Mouse (Mus musculus) spleen, postnatal 4 days (tissue): ENCODE results near the gene Fam117a.
"Not testable (repeated sequence)": the region's sequence is repeated elsewhere in the genome, so short reads cannot be mapped to it uniquely, and the experiment has no call there.

ENCODE experiments used
- DNase-seq, 2 experiments: peaks; one replicate each; pipeline ENCODE4 v3.0.0; 2022; ENCODE audit warnings: low spot score in 2 of 2

Fam117a gene

GRCm38 (mm10) chr11:95392708-95393499 lies 56.1 kb downstream of the Fam117a start:
- no peak for DNase-seq

GRCm38 (mm10) chr11:95393500-95393816 lies 56.6 kb downstream of the Fam117a start:
- no peak for DNase-seq

- DNase-seq = no peak
These were observed 57.3 kb downstream of the Fam117a start for GRCm38 (mm10) chr11:95394112-95394511.

DNA sequence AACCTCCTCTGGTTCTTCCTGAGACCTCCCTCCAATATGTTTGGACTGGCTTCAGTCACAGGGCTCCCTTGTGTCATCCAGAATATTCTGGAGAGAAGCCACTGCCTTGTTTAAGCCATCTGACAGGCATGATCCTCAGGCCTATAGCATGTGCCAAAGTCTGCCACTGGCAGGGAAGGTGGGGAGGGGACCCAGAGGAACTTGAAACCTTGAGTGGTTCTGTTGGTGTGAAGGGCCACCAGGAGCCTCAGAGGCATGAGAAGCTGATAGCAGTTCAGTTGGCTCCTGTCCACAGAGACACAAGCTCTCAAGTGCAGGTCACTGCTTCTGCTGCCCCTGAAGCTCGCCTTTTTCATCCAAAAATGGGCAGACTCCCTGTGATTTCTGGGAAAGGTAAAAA lies 59.7 kb downstream of the Fam117a start:
- DNase-seq = no peak

- peak; percentile 63 to 90 for DNase-seq
These were observed 61.3 kb downstream of the Fam117a start for GRCm38 (mm10) chr11:95397843-95398835.

GRCm38 (mm10) chr11:95399520-95400020 lies 62.8 kb downstream of the Fam117a start:
- DNase-seq = no peak

- DNase-seq = no peak
These were observed 64.8 kb downstream of the Fam117a start for GRCm38 (mm10) chr11:95401568-95401967.

- no peak for DNase-seq
These were observed 65.4 kb downstream of the Fam117a start for GRCm38 (mm10) chr11:95402196-95402595.

DNA sequence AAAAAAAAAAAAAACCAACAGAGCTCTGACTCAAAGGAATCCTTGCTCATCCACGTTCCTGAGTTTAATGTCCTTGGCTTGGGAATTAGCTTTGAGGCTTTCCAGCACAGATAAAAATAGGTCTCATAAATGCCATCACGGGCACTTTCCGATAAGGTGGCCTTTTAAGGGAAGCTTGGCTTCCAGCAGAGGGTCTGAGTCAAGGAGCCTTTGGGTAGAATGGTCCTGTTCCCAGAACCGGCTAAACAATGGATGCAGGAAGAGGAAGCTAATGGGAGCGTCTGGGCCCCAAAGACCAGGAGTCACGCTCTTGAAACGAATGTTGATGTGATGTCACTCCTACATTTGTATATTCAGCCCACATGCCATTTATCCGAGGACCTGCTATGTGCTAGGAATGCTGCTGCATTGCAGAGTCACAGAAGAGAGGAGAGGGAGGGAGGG lies 65.9 kb downstream of the Fam117a start:
- no peak for DNase-seq

DNA sequence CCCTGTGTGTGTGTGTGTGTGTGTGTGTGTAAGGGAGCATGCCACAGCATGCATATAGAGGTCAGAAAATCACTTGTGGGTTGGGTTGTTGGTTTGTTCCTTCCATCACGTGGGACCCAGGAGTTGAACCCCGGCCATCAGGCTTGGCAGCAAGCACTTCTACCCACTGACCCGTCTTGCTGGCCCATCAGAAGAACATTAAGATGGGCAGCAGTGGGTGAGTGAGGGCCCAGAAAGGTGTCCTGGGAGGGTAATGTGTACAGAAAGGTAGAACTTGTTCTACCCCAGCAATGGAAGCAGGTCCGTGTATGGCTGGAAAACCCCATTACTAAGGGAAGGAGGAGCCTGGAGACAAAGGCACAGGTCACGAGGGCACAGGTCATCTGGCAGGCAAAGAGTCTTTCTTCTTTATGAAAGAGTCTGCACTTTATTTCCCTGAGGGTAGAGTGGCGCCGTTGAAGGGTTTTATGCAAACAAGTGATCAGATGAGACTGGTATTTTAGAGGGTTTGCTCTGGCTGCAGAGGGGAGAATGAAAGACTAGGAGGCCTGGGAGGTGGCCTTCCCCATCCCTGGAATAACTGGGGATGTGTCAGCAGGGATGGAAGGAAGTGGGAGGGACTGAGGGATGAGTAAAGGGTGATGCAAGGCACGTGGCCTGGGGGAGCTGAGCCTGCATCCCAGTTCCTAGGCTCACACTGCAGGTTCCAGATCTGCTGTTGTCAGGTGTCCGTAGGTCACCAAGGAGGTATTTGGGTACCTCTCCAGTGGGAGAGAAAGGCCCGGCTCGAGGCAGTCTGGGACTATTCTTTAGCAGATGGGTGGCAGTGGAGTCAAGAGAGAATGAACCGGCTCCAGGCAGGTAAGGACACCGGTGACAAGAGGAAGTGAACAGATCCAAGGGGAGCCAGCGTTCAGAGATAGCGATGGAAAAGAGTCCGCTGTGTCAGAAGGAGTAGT lies 66.8 kb downstream of the Fam117a start:
- DNase-seq = no peak

DNA sequence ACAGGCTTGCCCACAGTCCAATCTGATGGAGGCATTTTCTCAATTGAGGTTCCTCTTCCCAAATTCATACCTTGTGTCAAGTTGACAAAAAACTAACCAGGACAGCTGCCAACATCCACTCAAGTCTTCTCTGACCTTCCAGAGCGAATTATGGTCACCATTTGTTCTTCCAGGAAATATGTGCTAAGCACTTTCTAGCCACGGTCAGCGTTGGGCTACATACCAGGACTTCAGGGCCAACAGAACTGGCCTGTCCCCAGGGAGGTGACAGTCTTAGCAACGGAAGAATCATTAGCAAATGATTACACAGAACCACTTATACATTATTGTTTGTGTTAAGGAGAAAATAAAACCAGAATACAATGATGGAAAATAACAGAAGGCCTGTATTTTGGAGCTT lies 69.0 kb downstream of the Fam117a start:
- no peak for DNase-seq

DNA sequence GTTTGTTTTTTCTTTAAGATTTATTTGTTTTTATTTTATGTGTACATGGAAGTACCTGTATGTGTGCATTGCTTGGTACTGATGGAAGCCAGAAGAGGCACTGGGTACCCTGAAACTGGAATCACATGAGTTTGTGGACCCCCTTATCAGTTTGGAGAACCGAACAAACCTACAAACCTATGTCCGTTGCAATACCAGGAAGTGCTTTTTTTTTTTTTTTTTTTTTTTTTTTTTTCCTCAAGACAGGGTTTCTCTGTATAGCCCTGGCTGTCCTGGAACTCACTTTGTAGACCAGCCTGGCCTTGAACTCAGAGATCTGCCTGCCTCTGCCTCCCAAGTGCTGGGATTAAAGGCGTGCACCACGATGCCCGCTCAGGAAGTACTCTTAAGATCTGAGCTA lies 69.6 kb downstream of the Fam117a start:
- not testable (repeated sequence) for DNase-seq

- no peak for DNase-seq
These were observed 72.8 kb downstream of the Fam117a start for GRCm38 (mm10) chr11:95409450-95410112.

- no peak for DNase-seq
These were observed 74.7 kb downstream of the Fam117a start for GRCm38 (mm10) chr11:95411453-95412013.

GRCm38 (mm10) chr11:95412615-95413014 lies 75.8 kb downstream of the Fam117a start:
- no peak for DNase-seq

GRCm38 (mm10) chr11:95413641-95414535 lies 77.1 kb downstream of the Fam117a start, which contains the start of gene Spop:
Gene Spop (plus strand): TSS chr11:95414080.
- peak; percentile 94 for DNase-seq

DNA sequence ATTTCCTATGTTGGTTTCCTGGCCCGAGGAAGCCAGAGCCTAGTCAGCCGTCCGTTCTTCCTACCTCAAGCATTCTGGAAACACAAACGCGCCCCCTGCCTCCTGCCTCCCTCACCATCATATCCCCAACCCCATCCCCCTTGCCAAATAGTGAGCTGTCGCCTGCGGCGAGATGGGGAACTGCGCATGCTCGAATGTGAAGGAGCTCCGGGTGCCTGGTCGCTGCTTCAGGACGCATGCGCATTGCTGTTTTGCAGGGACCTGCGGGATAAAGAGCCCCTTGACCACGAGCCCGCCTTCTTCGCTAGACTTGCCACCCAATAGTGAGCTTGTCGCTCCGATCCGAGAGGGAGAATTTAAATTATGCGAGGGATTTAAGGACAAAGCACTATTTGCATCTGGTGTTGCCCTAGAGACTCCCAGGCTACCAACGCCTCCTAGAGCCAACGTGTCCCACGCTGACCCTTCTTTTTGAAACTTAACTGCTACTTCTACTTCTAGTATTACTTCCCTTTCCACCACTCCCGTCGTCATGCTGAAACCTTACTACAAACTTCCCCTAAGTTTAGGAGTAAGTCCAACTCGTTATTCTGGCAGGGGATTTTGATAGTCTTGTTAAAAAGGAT lies 77.8 kb downstream of the Fam117a start:
- DNase-seq = peak; percentile 93 to 97

DNA sequence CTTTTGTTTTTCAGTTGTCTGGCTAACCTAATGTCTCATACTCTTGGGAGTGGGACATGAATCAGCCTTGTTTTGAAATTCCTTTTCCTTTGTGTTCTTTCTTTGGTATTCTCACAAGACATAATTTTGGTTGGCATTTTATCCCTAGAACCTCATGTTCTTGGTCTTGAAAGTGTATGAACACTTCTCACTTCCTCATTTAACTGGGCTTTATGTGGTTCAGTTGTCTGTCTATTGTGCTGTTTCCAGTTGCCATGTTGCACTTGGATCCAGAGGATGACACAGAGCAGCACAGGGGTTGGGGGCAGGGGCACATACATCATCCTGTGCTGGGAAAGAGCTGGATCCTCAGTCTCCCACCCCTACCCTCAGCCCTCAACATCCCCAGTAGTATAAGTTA lies 79.1 kb downstream of the Fam117a start:
- DNase-seq = no peak

- DNase-seq = no peak
These were observed 80.5 kb downstream of the Fam117a start for GRCm38 (mm10) chr11:95417341-95417740.
